Mouse (Mus musculus) monocyte, adult 2 months (primary cell): ENCODE data around the gene Cd59a.
"Not testable (repeated sequence)": the region's sequence is repeated elsewhere in the genome, so short reads cannot be mapped to it uniquely, and the experiment has no call there.

Source experiments
- DNase-seq, 2 experiments: peaks; one replicate each; pipeline ENCODE4 v3.0.0; 2022; ENCODE audit warnings: low spot score in 2 of 2, low read depth in 1 of 2

Cd59a gene

GRCm38 (mm10) chr2:104095741-104096213 is at the start of gene Cd59a:
Cd59a (plus strand) TSS chr2:104095801.
- DNase-seq, result peak in 1 of 2 experiments; percentile 1

GRCm38 (mm10) chr2:104058381-104058780 is 37.2 kb upstream of the Cd59a start:
- no peak for DNase-seq

GRCm38 (mm10) chr2:104058954-104059353 is 36.6 kb upstream of the Cd59a start:
- DNase-seq, result no peak

DNA sequence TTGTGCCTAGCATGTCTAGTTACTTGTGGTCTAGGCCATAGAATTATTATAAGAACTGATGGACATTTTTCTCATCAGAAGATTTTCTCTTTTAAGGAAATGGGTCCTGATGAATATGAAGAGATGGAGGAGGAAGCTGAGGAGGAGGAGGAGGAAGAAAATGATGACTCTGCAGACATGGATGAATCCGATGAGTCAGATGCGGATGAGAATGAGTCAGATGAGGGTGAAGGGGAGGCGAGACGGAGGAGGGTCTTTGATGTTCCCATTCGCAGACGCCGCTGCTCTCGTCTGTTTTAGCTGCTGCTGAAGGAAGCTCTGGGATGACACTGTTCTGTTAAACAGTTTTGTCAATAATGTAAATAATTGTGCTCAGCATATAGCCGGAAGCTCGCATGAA is 35.8 kb upstream of the Cd59a start:
- no peak for DNase-seq

- DNase-seq, result no peak
Measured at GRCm38 (mm10) chr2:104060996-104061395, 34.6 kb upstream of the Cd59a start.

DNA sequence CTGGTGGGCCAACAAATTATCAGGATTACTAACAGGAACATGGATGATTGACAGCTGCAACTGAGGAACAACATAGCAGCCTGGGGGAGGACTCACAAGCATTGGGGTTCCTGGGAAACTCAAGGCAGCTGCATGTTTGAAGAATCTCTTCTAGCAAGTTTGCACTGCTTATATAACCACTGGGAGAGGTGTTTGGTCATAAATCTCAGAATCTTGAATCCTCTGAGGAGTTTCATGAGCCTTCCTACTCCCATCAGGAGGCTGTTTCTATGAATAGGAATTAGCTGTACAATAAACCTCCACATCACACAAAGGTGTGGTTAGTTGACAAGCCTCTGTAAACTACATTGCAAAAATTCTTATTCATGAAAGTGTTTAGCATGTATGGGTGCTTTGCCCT is 32.9 kb upstream of the Cd59a start:
- DNase-seq, result no peak

GRCm38 (mm10) chr2:104064152-104064551 is 31.4 kb upstream of the Cd59a start:
- DNase-seq, result no peak

GRCm38 (mm10) chr2:104065526-104065925 is 30.1 kb upstream of the Cd59a start, which contains the start of gene Gm10912:
Gm10912 (plus strand) TSS chr2:104065826.
- DNase-seq, result not testable (repeated sequence)

GRCm38 (mm10) chr2:104068450-104068849 is 27.2 kb upstream of the Cd59a start, which contains the start of gene Gm10799:
Gm10799 (minus strand) TSS chr2:104068550.
- DNase-seq, result not testable (repeated sequence)

DNA sequence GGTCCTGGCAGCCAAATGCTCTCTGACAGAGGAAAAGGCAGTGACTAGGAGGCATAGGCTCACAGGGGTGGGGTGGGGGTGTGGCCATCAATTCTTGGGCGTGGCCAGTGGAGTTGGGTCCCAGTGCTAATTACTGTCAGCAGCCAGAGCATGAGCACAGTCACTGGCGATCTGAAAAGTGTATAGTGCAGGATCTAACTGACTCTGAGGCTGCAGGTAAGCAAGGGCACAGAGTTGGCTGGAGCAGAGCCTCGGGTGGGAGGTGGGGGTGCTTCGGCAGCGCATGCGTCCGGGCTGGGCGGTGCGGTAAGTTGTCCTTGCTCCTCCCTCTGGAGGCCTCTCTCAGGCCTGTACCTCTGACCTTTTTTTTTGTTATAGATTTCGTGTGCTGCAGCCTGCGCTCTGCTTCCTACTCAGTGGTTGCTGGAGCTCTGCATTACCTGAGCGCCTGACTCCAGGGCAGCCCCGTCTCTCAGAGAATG is 25.9 kb upstream of the Cd59a start, which contains the start of gene Cd59b:
Cd59b (plus strand) TSS at position 146 of the 482 bp plus-strand sequence.
- no peak for DNase-seq

DNA sequence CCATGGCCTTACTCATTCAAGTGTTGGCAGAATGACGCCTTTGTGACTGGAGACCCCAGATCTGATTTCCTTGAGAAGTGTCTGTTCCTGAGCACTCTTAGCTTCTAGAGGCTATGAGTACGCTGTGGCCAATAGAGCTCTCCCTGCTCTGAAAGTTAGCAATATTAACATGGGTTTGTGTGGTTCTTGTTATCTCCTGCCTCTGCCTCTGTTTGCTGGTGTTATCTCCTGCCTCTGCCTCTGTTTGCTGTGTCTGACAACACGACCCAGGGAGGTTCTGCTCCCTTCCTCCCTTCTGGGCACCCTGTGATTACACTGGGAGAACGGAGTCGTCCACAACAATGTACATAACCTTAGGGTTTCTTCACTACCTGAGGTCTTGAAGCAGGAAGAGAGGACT is 17.3 kb upstream of the Cd59a start:
- DNase-seq, result not testable (repeated sequence)

GRCm38 (mm10) chr2:104081436-104082050 is 14.1 kb upstream of the Cd59a start:
- DNase-seq, result not testable (repeated sequence)

DNA sequence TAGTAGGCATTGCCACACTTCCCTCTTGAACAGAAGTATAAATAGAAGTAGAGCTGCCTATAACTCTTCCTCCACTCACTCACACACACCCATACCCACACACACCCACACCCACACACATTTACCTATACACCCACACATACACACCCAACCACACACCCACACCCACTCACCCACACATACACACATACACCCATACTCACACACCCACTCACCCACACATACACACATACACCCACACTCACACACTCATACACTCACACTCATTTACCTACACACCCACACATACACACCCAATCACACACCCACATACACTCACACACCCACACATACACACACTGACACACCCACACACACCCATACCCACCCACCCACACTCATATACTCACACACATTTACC is 13.1 kb upstream of the Cd59a start:
- DNase-seq, result no peak

GRCm38 (mm10) chr2:104084027-104084426 is 11.6 kb upstream of the Cd59a start:
- DNase-seq, result not testable (repeated sequence)

DNA sequence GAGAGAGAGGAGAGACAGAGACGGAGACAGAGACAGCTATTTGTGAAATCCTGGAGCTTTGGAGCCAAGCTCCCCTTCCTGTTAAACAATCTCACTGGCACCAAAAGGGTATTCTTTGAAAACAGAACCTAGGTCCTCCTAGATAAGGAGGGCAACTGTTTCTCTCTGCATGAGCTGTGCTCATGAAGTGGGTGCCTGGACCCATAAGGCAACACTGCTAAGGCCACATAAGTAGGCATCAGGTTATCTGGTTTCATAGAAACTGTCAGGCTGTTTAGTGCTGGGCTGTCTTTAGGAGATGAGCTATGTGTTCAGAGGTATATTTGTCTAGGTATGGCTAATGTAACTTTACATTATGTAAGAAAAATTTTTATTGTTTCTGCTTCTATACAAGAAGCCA is 8.0 kb upstream of the Cd59a start:
- DNase-seq, result not testable (repeated sequence)

DNA sequence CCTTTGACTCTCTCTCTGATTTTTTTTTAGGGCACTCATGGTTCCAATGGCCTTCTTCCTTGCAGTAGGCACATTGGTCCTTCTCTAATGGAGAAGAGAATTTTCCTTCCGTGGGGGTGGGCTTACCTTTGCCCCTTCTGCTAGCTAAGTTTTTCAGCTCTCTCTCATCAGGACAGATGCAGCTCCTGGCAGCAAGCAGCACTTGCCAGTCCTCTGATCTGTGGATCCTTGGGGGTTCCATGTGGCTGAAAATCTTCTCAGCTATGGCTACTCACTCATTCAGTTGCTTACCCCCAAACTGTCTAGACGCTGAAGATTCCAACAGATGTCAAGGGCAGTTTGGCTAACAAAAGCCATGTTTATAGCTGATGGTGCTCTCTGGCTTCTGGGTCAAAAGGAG is 2.3 kb upstream of the Cd59a start:
- no peak for DNase-seq

DNA sequence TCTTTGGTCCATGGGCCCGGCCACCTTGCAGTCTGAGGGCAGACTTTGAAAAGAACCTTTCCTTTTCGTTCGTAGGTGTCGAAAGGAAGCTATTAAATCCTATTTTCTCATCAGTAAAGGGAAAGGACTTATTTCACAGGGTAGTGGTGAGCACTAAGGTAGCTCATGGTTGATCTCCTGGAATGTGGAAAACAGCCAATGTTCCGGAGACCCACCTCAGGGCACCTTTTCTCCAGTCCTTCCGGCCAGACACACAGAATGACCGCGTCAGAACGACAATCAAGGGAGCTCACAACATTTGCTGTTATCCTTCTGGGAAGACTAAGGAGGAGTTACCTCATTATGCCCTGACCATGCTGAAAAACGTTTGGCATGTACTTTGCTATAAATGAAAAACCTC is 655 bp downstream of the Cd59a start:
- no peak for DNase-seq

DNA sequence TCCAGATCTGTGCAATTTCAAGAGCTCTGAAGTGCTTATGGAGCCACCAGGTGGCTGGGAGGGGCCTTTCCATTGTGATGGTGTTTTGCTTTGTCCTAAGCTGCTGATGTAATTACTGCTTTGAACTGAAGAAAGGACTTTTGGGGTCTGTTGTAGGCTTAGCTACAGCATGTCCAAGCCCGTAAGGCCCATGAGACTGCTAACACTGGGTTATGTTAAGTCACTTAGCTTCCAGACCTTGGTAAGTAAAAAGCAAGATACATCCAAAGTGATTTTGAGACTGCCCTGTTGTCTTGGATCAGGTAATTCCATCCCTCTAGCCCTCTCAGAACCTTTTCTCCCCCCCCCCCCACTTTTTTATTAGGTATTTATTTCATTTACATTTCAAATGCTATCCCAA is 1.2 kb downstream of the Cd59a start:
- DNase-seq, result not testable (repeated sequence)

- not testable (repeated sequence) for DNase-seq
Measured at GRCm38 (mm10) chr2:104097396-104097795, 1.8 kb downstream of the Cd59a start.

GRCm38 (mm10) chr2:104098529-104099230 is 3.1 kb downstream of the Cd59a start:
- no peak for DNase-seq

DNA sequence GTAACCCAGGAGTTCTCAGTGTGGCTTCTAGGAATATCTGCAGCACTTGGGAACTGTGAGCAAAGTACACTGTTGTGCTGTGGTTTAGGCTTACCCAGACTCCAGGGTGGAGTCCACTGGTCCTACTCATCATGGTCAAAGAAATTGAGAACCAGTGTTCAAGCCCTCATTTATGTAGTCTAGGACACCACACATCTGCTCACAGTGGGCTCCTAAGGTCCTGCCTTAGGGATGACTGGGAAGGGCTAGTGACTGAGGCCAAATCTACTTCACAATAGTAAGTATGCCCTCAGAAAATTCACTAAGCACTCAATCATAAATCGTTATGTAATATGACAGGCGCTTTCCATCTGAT is 3.6 kb downstream of the Cd59a start:
- no peak for DNase-seq

DNA sequence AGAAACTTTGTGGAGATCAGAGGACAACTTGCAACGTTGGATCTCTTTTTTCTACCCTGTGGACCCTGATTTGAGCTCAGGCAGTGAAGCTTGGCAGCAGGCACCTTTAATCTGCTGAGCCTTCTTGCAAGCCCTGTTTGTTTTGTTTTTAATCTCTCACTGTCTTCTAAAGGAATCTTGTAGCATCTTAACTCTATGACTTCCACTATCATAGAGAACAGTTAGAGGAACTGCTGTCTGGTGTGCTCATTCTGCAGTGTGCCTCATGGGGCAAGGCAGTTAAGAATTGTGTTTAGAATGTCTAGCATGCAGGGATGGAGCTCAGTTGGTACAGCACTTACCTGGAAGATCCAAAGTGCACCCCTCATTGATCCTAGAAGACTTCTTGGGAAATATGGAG is 4.3 kb downstream of the Cd59a start:
- DNase-seq, result no peak
